Comparison of ENCODE assay signal across 17 mouse cellular contexts in the genomic region with DNA sequence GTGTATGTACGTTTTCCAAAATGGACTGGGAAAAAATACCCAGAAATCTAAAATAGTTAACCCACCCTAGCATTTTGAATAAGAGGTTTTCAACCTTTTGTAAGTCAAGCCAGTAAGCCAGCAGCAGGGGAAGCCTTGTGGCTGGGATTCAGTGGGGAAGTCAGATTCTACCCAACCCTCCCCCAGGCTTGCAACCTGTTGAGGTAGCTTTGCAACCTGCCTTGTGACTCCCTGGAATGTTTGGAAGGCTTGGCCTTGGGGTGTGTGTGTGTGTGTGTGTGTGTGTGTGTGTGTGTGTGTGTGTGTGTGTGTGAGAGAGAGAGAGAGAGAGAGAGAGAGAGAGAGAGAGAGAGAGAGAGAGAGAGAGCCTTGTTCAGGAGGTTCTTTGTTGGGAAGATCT.
"Had no signal": no experiment of that assay in that cellular context is flagged by ENCODE, and none has a peak within 500 bp of the region (broad histone marks: within the 10 kb centered on the region; RNA-seq: fewer than 3 reads in every experiment).

No protein-coding gene starts in this region.

- DNase-seq: liver, postnatal 0 days; lung, adult 2 months; lung, postnatal 14 days; lung, postnatal 36 days; right cerebral cortex, postnatal 14 days; thymus, adult 2 months; thymus, postnatal 25 days; thymus, postnatal 4 days had no signal

- H3K4me2 ChIP-seq: lung, embryonic 15.5 days; midbrain, embryonic 12.5 days; midbrain, embryonic 15.5 days; neural tube, embryonic 12.5 days; stomach, embryonic 15.5 days had no signal

- H3K4me3 ChIP-seq: lung, embryonic 15.5 days; megakaryocyte, embryonic 14.5 days; midbrain, embryonic 12.5 days; midbrain, embryonic 15.5 days; neural tube, embryonic 12.5 days; stomach, embryonic 15.5 days had no signal

- ATAC-seq: liver, postnatal 0 days; lung, postnatal 0 days; midbrain, embryonic 15.5 days had no signal

- H3K9ac ChIP-seq: liver, postnatal 0 days; lung, embryonic 15.5 days; midbrain, embryonic 12.5 days; midbrain, embryonic 15.5 days; neural tube, embryonic 12.5 days; stomach, embryonic 15.5 days had no signal

- H3K27ac ChIP-seq: lung, embryonic 15.5 days; macrophage; midbrain, embryonic 12.5 days; midbrain, embryonic 15.5 days; neural tube, embryonic 12.5 days; stomach, embryonic 15.5 days; stomach, postnatal 0 days had no signal

- H3K27me3 ChIP-seq: midbrain, embryonic 15.5 days; neural tube, embryonic 12.5 days; stomach, embryonic 15.5 days had no signal

- H3K9me3 ChIP-seq: lung, embryonic 15.5 days; megakaryocyte, embryonic 14.5 days; midbrain, embryonic 12.5 days; midbrain, embryonic 15.5 days; neural tube, embryonic 12.5 days; stomach, embryonic 15.5 days had no signal

- H3K36me3 ChIP-seq: lung, embryonic 15.5 days; midbrain, embryonic 12.5 days; midbrain, embryonic 15.5 days; neural tube, embryonic 12.5 days; stomach, embryonic 15.5 days had no signal
